Mouse (Mus musculus) midbrain, embryonic 12.5 days (tissue): ENCODE results near the gene Abcb9. TPM values are rescaled to one million over a fixed set of nuclear protein-coding genes. Genes with fewer than 3 reads are reported as not detected.
A peak's percentile ranks its signal among the peaks of the same experiment; 100 is the strongest.

Experiments used
- ATAC-seq: fragments of 200-750 bp; cut with Nextera tagmentation; 2 replicates; pipeline ENCODE4 v1.8.0; 2017; ENCODE audit warnings: low read depth, moderate TSS enrichment, moderate library complexity; ENCODE audit not compliant: low FRiP score
- H3K27ac ChIP-seq: fragments of 300-500 bp; sonication (generic); replicated peaks from 2 replicates; pipeline ENCODE4 v1.5.1; 2016; ENCODE audit warnings: mild to moderate bottlenecking
- H3K27me3 ChIP-seq: fragments of 300-500 bp; sonication (generic); 2 replicates; pipeline ENCODE4 v1.6.1; 2016; ENCODE audit warnings: mild to moderate bottlenecking
- H3K36me3 ChIP-seq: fragments of 300-500 bp; sonication (generic); 2 replicates; pipeline ENCODE4 v1.6.1; 2016
- H3K4me1 ChIP-seq: fragments of 300-500 bp; sonication (generic); 2 replicates; pipeline ENCODE4 v1.6.1; 2016
- H3K4me2 ChIP-seq: fragments of 300-500 bp; sonication (generic); replicated peaks from 2 replicates; pipeline ENCODE4 v1.6.1; 2016; ENCODE audit warnings: mild to moderate bottlenecking, moderate library complexity
- H3K4me3 ChIP-seq: fragments of 300-500 bp; sonication (generic); 2 replicates; pipeline ENCODE4 v1.5.1; 2016; ENCODE audit warnings: mild to moderate bottlenecking
- H3K9ac ChIP-seq: fragments of 300-500 bp; sonication (generic); replicated peaks from 2 replicates; pipeline ENCODE4 v1.6.1; 2016; ENCODE audit warnings: mild to moderate bottlenecking, moderate library complexity
- H3K9me3 ChIP-seq: fragments of 300-500 bp; sonication (generic); 2 replicates; pipeline ENCODE4 v1.6.1; 2016; ENCODE audit warnings: mild to moderate bottlenecking
- WGBS: fragments of 180-500 bp; shearing (Covaris S2); methylation state at CpG from one replicate; pipeline ENCODE4 v1.1.7; 2016; 5-methylcytosine and 5-hydroxymethylcytosine counted together
- polyA plus RNA-seq: library from polyadenylated mRNA; unstranded; fragments of >200 nt; fragmentation: Nextera tagmentation; extraction: Ambion mirVana; gene quantifications from 2 replicates; pipeline ENCODE4 v1.2.1, GENCODE M21; 2016

Gene Abcb9
- polyA plus RNA-seq, 1 experiment from 2014 or later: 2.2 TPM

DNA sequence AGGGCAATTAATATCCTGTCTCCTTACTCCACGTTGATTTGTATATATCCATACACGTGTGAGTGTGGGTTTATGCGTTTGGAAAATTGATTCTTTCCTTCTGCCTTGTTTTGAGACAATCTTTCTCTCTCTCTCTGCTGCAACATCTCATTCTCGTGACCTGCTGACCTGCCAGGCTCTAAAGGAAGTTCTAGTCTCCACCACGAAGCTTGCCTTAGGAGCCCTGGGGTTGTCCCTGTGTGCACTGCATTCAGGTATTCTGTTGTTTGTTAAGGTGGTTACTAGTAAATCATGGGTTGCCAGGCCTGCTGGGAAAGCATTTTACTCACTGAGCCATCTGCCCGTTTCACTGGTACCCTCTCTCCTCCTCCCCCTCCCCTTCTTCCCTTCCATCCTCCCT, 59.3 kb downstream of the Abcb9 start:
- 38% methylated on average over 6 of the region's 6 CpGs for WGBS
- Histone ChIP-seq H3K4me3 (no peak overlapping the region), H3K4me2 (no peak overlapping the region; the same call in 1 of the 2 replicates), H3K9me3 (no peaks in the 10 kb centered on the region), H3K36me3 (no peaks in the 10 kb centered on the region), H3K4me1 (peaks cover 11% of the 10 kb centered on the region), H3K27me3 (peaks cover 11% of the 10 kb centered on the region), H3K27ac (peak overlapping the region; percentile 26), H3K9ac (no peak overlapping the region)
- no peak for ATAC-seq

DNA sequence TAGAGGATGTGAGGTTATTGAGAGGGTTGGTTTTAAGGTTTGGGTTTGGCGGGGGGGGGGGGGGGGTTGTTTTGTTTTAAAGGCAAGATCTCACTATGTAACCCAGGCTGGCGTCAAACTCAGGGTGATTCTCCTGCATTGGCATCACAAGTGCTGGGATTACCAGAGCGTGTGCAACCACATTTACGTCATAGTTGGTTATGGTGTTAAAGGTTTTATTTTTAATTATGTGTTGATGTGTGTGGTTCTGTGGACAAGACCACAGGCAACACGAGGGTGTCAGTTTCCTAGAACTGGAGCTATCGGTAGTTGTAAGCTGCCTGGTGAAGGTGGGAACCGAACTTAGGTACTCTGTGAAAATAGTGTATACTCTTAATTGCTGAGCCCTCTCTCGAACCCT, 59.8 kb downstream of the Abcb9 start:
- H3K27ac ChIP-seq: no peak overlapping the region
- peaks cover 11% of the 10 kb centered on the region for H3K4me1 ChIP-seq
- H3K4me3 ChIP-seq: no peak overlapping the region
- H3K36me3 ChIP-seq: no peaks in the 10 kb centered on the region
- H3K9me3 ChIP-seq: no peaks in the 10 kb centered on the region
- H3K27me3 ChIP-seq: peaks cover 9% of the 10 kb centered on the region; the same call in 1 of the 2 replicates
- no peak for ATAC-seq
- no peak overlapping the region for H3K4me2 ChIP-seq
- H3K9ac ChIP-seq: no peak overlapping the region
- WGBS: 79% methylated on average over 8 of the region's 8 CpGs

DNA sequence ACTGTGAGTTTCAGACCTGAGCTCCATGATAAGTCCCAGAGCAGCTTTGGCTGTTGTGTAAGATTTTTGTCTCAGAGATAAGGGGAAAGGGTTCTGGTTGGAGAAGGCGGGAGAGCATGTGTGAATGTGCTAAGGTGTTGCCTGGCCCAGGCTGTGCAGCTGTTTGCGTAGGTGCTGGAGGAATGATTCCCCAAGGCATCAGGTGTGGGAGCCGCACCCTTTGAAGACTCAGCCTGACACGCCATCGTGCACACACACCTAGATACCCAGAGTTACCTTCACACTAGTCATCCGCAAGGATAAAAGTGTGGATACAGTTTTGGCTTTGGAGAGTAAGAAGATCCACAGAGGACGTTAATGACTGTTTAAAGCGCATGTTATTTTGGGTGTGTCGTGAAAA, 60.2 kb downstream of the Abcb9 start:
- no peak for ATAC-seq
- no peak overlapping the region for H3K9ac ChIP-seq
- H3K36me3 ChIP-seq: no peaks in the 10 kb centered on the region
- H3K9me3 ChIP-seq: no peaks in the 10 kb centered on the region
- no peak overlapping the region for H3K27ac ChIP-seq
- H3K4me3 ChIP-seq: no peak overlapping the region
- H3K4me1 ChIP-seq: peaks cover 14% of the 10 kb centered on the region
- no peak overlapping the region for H3K4me2 ChIP-seq
- H3K27me3 ChIP-seq: peaks cover 9% of the 10 kb centered on the region; the same call in 1 of the 2 replicates
- 93% methylated on average over 9 of the region's 9 CpGs for WGBS

GRCm38 (mm10) chr5:124034471-124034870, 61.1 kb downstream of the Abcb9 start:
- peaks cover 23% of the 10 kb centered on the region for H3K4me1 ChIP-seq
- no peak for ATAC-seq
- H3K9me3 ChIP-seq: no peaks in the 10 kb centered on the region
- H3K27ac ChIP-seq: no peak overlapping the region
- 85% methylated on average over 11 of the region's 11 CpGs for WGBS
- no peak overlapping the region for H3K4me2 ChIP-seq
- 0 out of 2 replicates have a peak, but pooled peaks cover 6% of the 10 kb centered on the region for H3K27me3 ChIP-seq
- no peaks in the 10 kb centered on the region for H3K36me3 ChIP-seq
- no peak overlapping the region for H3K4me3 ChIP-seq
- H3K9ac ChIP-seq: no peak overlapping the region

- Histone ChIP-seq H3K36me3 (no peaks in the 10 kb centered on the region), H3K4me2 (peak within 1 kb of the TSS; percentile 77), H3K4me1 (peaks cover 45% of the 10 kb centered on the region), H3K27me3 (0 out of 2 replicates have a peak, but pooled peaks cover 6% of the 10 kb centered on the region), H3K9me3 (no peaks in the 10 kb centered on the region), H3K9ac (peak within 1 kb of the TSS; percentile 98), H3K27ac (peak within 1 kb of the TSS; percentile 89), H3K4me3 (peak within 1 kb of the TSS; percentile 95)
- peak; percentile 77 for ATAC-seq
- under 1% methylated on average over 50 of the region's 52 CpGs for WGBS
These were observed 63.5 kb downstream of the Abcb9 start, which contains the start of gene Vps37b for GRCm38 (mm10) chr5:124032001-124032508. Gene Vps37b (minus strand): TSS chr5:124032270.

DNA sequence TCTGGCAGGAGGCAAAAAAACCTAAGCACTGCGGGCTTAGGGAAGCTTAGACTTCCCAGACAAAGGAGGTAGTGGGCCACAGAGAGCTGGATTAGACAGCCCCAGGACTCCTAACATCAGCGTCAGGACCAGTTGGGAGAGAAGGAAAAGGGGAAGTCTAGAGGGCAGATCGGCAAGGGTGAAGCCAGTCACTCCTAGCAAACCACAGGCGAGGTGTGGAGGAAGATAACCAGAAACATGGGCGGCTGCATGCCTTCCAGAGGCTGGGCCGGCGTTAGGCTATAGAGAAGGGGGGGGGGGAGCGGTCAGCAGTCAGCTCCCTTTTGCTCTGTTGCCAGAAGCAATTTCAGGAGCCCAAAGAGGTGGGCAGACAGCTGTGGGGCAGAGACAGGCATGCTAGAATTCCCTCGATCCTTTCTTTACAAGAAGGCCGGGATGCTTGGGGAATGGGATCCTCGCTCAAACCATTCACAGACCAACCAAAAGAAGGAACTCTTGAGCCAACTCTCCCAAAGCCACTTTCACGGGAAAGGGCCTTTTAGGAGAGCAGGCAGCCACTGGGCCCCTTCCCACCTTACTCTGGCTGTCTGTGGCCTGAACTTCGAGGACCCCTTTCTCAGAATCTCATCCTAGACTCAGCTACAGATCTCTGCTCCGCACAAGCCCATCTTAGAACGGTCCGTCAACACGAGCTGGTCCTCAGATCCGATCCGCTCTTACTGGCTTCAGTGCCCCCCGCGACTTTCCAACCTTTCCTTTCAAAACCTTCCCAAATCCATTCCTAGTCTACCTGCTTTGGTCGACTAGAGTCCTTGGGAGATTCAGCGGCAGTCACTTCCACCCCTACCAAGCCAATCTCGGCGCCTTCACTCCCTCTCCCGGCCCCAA, 64.3 kb downstream of the Abcb9 start:
- 0% methylated on average over 26 of the region's 26 CpGs for whole genome bisulfite sequencing
- Histone ChIP-seq H3K4me1 (peaks cover 44% of the 10 kb centered on the region), H3K36me3 (no peaks in the 10 kb centered on the region)

GRCm38 (mm10) chr5:124030386-124031067, 65.1 kb downstream of the Abcb9 start:
- Histone ChIP-seq H3K4me3 (peak overlapping the region; percentile 95), H3K36me3 (no peaks in the 10 kb centered on the region), H3K27ac (peak overlapping the region; percentile 89), H3K9ac (peak overlapping the region; percentile 98), H3K27me3 (0 out of 2 replicates have a peak, but pooled peaks cover 6% of the 10 kb centered on the region), H3K4me2 (peak overlapping the region; percentile 77), H3K9me3 (no peaks in the 10 kb centered on the region), H3K4me1 (peaks cover 50% of the 10 kb centered on the region)
- no peak for ATAC-seq
- WGBS: 28% methylated on average over 12 of the region's 12 CpGs

More for the DNA sequence above, 64.3 kb downstream of the Abcb9 start:
- no peaks in the 10 kb centered on the region for H3K9me3 ChIP-seq
- ATAC-seq: peak; percentile 55; the same call in 1 of the 2 replicates
- H3K27ac ChIP-seq: peak overlapping the region; percentile 89
- H3K4me3 ChIP-seq: peak overlapping the region; percentile 95
- 0 out of 2 replicates have a peak, but pooled peaks cover 6% of the 10 kb centered on the region for H3K27me3 ChIP-seq
- H3K4me2 ChIP-seq: peak overlapping the region; percentile 77
- peak overlapping the region; percentile 98 for H3K9ac ChIP-seq

GRCm38 (mm10) chr5:124029220-124030035, 66.2 kb downstream of the Abcb9 start:
- Histone ChIP-seq H3K4me1 (peaks cover 61% of the 10 kb centered on the region), H3K4me2 (peak overlapping the region; percentile 77), H3K9me3 (no peaks in the 10 kb centered on the region), H3K36me3 (no peaks in the 10 kb centered on the region), H3K27ac (no peak overlapping the region), H3K4me3 (peak overlapping the region; percentile 95; the same call in 1 of the 2 replicates), H3K9ac (peak overlapping the region; percentile 98), H3K27me3 (no peaks in the 10 kb centered on the region)
- WGBS: 90% methylated on average over 19 of the region's 19 CpGs
- no peak for ATAC-seq

- Histone ChIP-seq H3K9ac (peak overlapping the region; percentile 7; the same call in 1 of the 2 replicates), H3K36me3 (no peaks in the 10 kb centered on the region), H3K27me3 (no peaks in the 10 kb centered on the region), H3K4me3 (no peak overlapping the region), H3K27ac (peak overlapping the region; percentile 84), H3K4me2 (peak overlapping the region; percentile 77), H3K9me3 (no peaks in the 10 kb centered on the region), H3K4me1 (peaks cover 69% of the 10 kb centered on the region)
- WGBS: 59% methylated on average over 7 of the region's 7 CpGs
- ATAC-seq: no peak
These were observed 66.9 kb downstream of the Abcb9 start for GRCm38 (mm10) chr5:124028680-124029079.

DNA sequence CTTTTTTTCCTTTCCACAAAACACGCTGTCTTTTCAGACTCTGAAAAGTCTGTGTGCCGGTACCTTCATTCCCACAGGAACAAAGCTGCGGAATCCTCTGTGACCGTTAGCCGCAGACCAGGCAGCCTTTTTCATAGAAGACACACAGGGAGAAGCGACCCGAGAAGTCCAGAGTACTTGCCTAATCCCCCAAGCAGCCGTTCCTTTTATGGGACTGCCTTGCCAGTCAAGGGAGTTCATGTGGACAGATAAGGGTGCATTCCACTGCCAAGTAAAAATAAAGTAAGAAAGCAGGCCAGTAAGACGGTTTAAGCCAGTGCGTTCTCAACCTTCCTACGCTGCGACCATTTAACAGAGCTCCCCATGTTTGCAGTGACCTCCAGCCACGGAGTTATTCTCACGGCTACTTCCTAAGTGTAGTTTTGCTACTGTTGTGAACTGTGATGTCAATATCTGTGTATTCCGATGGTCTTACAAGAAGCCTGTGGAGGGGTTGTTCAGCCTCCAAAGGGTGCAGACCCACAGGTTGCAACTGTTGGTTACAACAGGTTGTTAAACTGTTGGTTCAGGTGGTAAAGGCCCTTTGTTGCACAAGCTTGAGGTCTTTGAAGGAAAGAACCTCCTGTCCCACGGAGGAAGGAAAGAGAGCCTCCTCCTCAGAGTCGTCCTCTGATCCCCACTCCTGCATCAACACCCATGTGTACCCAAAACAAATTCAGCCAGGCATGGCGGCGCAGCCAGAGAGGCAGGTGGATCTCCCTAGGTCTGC, 67.7 kb downstream of the Abcb9 start:
- H3K4me1 ChIP-seq: peaks cover 77% of the 10 kb centered on the region
- H3K9ac ChIP-seq: peak overlapping the region; percentile 11
- ATAC-seq: no peak
- H3K27me3 ChIP-seq: no peaks in the 10 kb centered on the region
- no peaks in the 10 kb centered on the region for H3K9me3 ChIP-seq
- H3K4me2 ChIP-seq: peak overlapping the region; percentile 77
- 36% methylated on average over 19 of the region's 19 CpGs for WGBS
- no peak overlapping the region for H3K4me3 ChIP-seq
- H3K27ac ChIP-seq: peak overlapping the region; percentile 84
- no peaks in the 10 kb centered on the region for H3K36me3 ChIP-seq
